Mouse (Mus musculus): ENCODE measurements around the gene Tedc2. TPM values are rescaled to one million over a fixed set of nuclear protein-coding genes. Genes with fewer than 3 reads are reported as not detected.

Gene Tedc2
- polyA plus RNA-seq, 1 experiment from 2014 or later, result 11.0 TPM

GRCm38 (mm10) chr17:24203611-24204534 lies 16.8 kb downstream of the Tedc2 start:
- H3K9me3 ChIP-seq (replicated peaks; ENCODE audit: control insufficient read depth, low read length), result no peaks in the 10 kb centered on the region
- DNase-seq (ENCODE audit: low spot score), result no peak
- peaks cover 33% of the 10 kb centered on the region for H3K4me1 ChIP-seq (ENCODE audit: control insufficient read depth, insufficient read depth, low read length)
- 79% methylated on average over 3 of the region's 3 CpGs for WGBS
- no peak overlapping the region for H3K27ac ChIP-seq (ENCODE audit: low read depth, low read length)
- no peak for ATAC-seq
- H3K27me3 ChIP-seq (replicated peaks; ENCODE audit: control insufficient read depth, insufficient read depth, low read length), result peaks cover 18% of the 10 kb centered on the region
- H3K4me2 ChIP-seq (ENCODE audit: low read length), result peak overlapping the region; percentile 97
- no peaks in the 10 kb centered on the region for H3K36me3 ChIP-seq (ENCODE audit: control insufficient read depth, insufficient read depth, low read length)
- peak overlapping the region; percentile 65; the same call in 1 of the 2 replicates for H3K4me3 ChIP-seq (ENCODE audit: low read depth, low read length)
- peak overlapping the region; percentile 77; the same call in 1 of the 2 replicates for H3K9ac ChIP-seq (ENCODE audit: low read length)

- no peak overlapping the region for H3K4me3 ChIP-seq (ENCODE audit: low read depth, low read length)
- H3K4me1 ChIP-seq (ENCODE audit: control insufficient read depth, insufficient read depth, low read length), result peaks cover 26% of the 10 kb centered on the region
- 0 out of 2 replicates have a peak overlapping the region, but pooled peaks have one; percentile 1 for H3K9ac ChIP-seq (ENCODE audit: low read length)
- H3K27ac ChIP-seq (ENCODE audit: low read depth, low read length), result no peak overlapping the region
- DNase-seq (ENCODE audit: low spot score), result no peak
- no peak for ATAC-seq
- H3K9me3 ChIP-seq (replicated peaks; ENCODE audit: control insufficient read depth, low read length), result no peaks in the 10 kb centered on the region
- H3K36me3 ChIP-seq (ENCODE audit: control insufficient read depth, insufficient read depth, low read length), result no peaks in the 10 kb centered on the region
- H3K4me2 ChIP-seq (ENCODE audit: low read length), result no peak overlapping the region
- peaks cover 15% of the 10 kb centered on the region for H3K27me3 ChIP-seq (replicated peaks; ENCODE audit: control insufficient read depth, insufficient read depth, low read length)
- WGBS, result 39% methylated on average over 4 of the region's 4 CpGs
These were observed 17.6 kb downstream of the Tedc2 start for GRCm38 (mm10) chr17:24203068-24203467.

DNA sequence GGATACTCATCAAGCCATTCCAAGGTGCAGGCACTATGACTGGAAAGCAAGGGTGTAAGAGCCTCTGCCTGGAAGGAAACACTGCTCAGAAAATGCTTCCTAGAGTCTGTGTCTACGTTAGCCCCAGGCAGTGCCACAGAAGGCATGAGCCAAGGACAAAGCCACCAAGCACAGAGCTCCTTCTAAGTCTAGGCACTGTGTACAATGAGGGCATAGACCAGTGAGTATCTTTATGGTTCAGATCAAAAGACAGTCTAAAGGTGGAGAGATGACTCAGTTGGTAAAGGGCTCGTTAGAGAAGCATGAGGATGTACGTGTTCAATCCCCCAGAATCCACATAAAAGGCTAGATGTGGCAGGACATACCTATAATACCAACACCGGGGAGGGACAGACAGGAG lies 19.6 kb downstream of the Tedc2 start:
- H3K27me3 ChIP-seq (replicated peaks; ENCODE audit: control insufficient read depth, insufficient read depth, low read length), result no peaks in the 10 kb centered on the region
- no peak for ATAC-seq
- H3K36me3 ChIP-seq (ENCODE audit: control insufficient read depth, insufficient read depth, low read length), result no peaks in the 10 kb centered on the region
- no peak overlapping the region for H3K9ac ChIP-seq (ENCODE audit: low read length)
- no peak overlapping the region for H3K4me3 ChIP-seq (ENCODE audit: low read depth, low read length)
- no peak for DNase-seq (ENCODE audit: low spot score)
- WGBS, result 68% methylated on average over 4 of the region's 4 CpGs
- H3K27ac ChIP-seq (ENCODE audit: low read depth, low read length), result no peak overlapping the region
- peaks cover 17% of the 10 kb centered on the region for H3K4me1 ChIP-seq (ENCODE audit: control insufficient read depth, insufficient read depth, low read length)
- H3K4me2 ChIP-seq (ENCODE audit: low read length), result no peak overlapping the region
- no peaks in the 10 kb centered on the region for H3K9me3 ChIP-seq (replicated peaks; ENCODE audit: control insufficient read depth, low read length)

GRCm38 (mm10) chr17:24199741-24200140 lies 20.9 kb downstream of the Tedc2 start:
- WGBS, result 68% methylated on average over 4 of the region's 4 CpGs
- ATAC-seq (no peak), DNase-seq (ENCODE audit: low spot score) (no peak)
- no peak overlapping the region for H3K27ac ChIP-seq (ENCODE audit: low read depth, low read length)
- H3K4me1 ChIP-seq (ENCODE audit: control insufficient read depth, insufficient read depth, low read length), result peaks cover 10% of the 10 kb centered on the region
- no peaks in the 10 kb centered on the region for H3K27me3 ChIP-seq (replicated peaks; ENCODE audit: control insufficient read depth, insufficient read depth, low read length)
- H3K36me3 ChIP-seq (ENCODE audit: control insufficient read depth, insufficient read depth, low read length), result no peaks in the 10 kb centered on the region
- H3K4me2 ChIP-seq (ENCODE audit: low read length), result no peak overlapping the region
- H3K4me3 ChIP-seq (ENCODE audit: low read depth, low read length), result no peak overlapping the region
- no peaks in the 10 kb centered on the region for H3K9me3 ChIP-seq (replicated peaks; ENCODE audit: control insufficient read depth, low read length)
- H3K9ac ChIP-seq (ENCODE audit: low read length), result no peak overlapping the region; the same call in 1 of the 2 replicates

DNA sequence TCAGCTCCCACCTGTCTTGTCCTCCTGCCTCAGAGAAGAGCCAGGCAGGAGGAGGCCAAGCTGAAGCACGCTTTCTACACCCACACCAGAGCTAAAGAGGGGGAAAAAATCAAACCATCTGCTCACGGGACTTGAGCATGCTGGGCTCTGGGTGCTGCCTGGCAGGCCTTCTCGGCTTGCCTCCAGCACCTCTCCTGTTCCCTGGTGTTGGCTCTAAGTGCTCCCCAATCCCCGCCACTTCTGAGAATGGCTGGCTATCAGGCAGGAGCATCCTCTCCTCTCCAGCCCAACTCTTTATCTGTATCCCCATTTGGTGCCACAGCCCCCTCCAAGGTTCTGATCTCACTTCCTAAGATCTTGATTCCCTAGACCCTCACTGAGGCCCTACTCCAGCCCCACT lies 21.4 kb downstream of the Tedc2 start:
- Histone ChIP-seq H3K4me3 (ENCODE audit: low read depth, low read length) (no peak overlapping the region), H3K4me2 (ENCODE audit: low read length) (no peak overlapping the region), H3K27ac (ENCODE audit: low read depth, low read length) (no peak overlapping the region), H3K36me3 (ENCODE audit: control insufficient read depth, insufficient read depth, low read length) (no peaks in the 10 kb centered on the region), H3K4me1 (ENCODE audit: control insufficient read depth, insufficient read depth, low read length) (peaks cover 5% of the 10 kb centered on the region), H3K9ac (ENCODE audit: low read length) (no peak overlapping the region; the same call in 1 of the 2 replicates), H3K27me3 (replicated peaks; ENCODE audit: control insufficient read depth, insufficient read depth, low read length) (no peaks in the 10 kb centered on the region), H3K9me3 (replicated peaks; ENCODE audit: control insufficient read depth, low read length) (no peaks in the 10 kb centered on the region)
- WGBS, result 78% methylated on average over 4 of the region's 4 CpGs
- ATAC-seq, result no peak; the same call in 1 of the 2 replicates
- DNase-seq (ENCODE audit: low spot score), result peak; percentile 14

DNA sequence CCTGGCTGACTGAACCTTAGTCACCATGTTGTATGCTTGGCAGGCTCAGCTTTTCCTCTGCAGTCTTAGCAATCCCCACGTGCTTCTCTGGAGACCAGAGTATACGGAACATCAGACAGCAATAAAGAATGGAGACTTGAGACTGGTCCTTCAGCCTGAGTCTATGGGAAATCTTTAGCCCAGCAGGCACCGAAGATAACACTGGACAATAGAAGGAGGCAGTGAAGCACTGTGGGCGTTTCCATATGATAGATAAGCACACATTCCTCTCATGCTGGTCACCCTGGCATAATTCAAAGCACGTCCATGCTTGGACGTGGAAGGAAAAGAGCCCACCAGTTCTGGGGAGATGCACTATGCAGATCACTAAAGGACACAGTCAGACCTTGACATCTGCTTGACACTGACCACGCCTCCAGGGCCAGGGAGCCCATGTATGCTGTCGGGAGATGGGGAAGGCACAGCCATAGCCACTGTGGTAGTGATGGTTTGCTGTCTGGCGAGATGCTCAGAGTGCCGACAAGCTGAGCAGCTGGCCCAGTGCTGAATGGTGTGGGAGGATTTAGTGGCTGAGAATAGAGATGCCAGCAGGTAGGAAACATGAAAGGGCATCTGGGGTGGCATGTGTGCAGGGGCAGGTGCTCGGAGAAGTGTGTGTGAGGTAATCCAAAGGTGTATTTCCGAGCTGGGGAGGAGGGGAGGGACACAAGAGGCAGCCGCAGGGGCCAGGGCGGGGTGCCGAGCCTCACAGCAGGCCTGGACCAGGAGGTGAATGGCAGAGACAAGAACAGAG lies 23.4 kb downstream of the Tedc2 start:
- Histone ChIP-seq H3K36me3 (ENCODE audit: control insufficient read depth, insufficient read depth, low read length) (no peaks in the 10 kb centered on the region), H3K27me3 (replicated peaks; ENCODE audit: control insufficient read depth, insufficient read depth, low read length) (no peaks in the 10 kb centered on the region), H3K4me1 (ENCODE audit: control insufficient read depth, insufficient read depth, low read length) (no peaks in the 10 kb centered on the region), H3K4me3 (ENCODE audit: low read depth, low read length) (no peak overlapping the region), H3K9me3 (replicated peaks; ENCODE audit: control insufficient read depth, low read length) (no peaks in the 10 kb centered on the region), H3K4me2 (ENCODE audit: low read length) (no peak overlapping the region), H3K27ac (ENCODE audit: low read depth, low read length) (no peak overlapping the region), H3K9ac (ENCODE audit: low read length) (no peak overlapping the region)
- ATAC-seq (no peak), DNase-seq (ENCODE audit: low spot score) (no peak)
- WGBS, result 72% methylated on average over 15 of the region's 15 CpGs

DNA sequence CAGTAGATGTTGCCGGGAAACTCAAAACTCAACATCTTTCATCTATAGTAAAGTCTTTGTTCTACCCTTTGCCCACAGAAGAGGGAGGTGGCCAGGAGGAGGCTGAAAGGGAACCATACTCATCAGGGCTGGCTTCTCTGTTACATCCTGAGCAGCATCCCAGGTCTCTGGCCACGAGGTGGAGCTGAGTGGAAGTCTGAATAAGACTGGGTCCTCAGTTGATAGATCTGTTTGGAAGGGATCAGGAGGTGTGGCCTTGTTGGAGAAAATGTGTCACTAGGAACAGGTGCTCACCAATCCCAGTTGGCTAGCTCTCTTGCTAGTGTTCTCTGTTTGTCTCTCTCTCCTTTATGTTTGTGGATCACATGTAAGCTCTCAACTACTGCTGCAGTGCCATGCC lies 25.3 kb downstream of the Tedc2 start:
- no peak overlapping the region for H3K9ac ChIP-seq (ENCODE audit: low read length)
- no peak overlapping the region for H3K4me3 ChIP-seq (ENCODE audit: low read depth, low read length)
- H3K36me3 ChIP-seq (ENCODE audit: control insufficient read depth, insufficient read depth, low read length), result no peaks in the 10 kb centered on the region
- H3K27me3 ChIP-seq (replicated peaks; ENCODE audit: control insufficient read depth, insufficient read depth, low read length), result no peaks in the 10 kb centered on the region
- no peak overlapping the region for H3K27ac ChIP-seq (ENCODE audit: low read depth, low read length)
- DNase-seq (ENCODE audit: low spot score) (no peak), ATAC-seq (no peak)
- H3K4me1 ChIP-seq (ENCODE audit: control insufficient read depth, insufficient read depth, low read length), result no peaks in the 10 kb centered on the region
- 72% methylated on average over 2 of the region's 2 CpGs for WGBS
- H3K9me3 ChIP-seq (replicated peaks; ENCODE audit: control insufficient read depth, low read length), result no peaks in the 10 kb centered on the region
- no peak overlapping the region for H3K4me2 ChIP-seq (ENCODE audit: low read length)

DNA sequence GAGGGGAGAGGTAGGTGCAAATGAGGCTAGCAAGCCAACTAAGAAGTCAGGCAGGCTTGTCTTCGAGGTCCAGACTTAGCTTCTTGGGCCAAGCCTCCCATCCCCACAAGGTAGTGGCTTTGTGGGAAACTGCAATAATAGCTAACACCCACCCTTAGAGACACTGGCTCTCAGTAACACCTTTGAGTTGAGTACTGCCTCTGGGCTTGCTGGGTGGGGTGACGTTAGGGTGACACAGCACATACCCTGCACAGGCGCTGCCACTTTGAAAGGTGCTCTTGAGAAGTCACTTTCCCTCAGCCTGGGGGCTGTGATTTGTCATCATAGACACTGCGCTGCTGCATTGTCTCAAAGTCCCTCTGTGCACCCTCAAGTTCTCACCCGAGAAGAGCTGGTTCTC lies 26.9 kb downstream of the Tedc2 start:
- Histone ChIP-seq H3K9me3 (replicated peaks; ENCODE audit: control insufficient read depth, low read length) (no peaks in the 10 kb centered on the region), H3K4me3 (ENCODE audit: low read depth, low read length) (no peak overlapping the region), H3K4me2 (ENCODE audit: low read length) (no peak overlapping the region), H3K36me3 (ENCODE audit: control insufficient read depth, insufficient read depth, low read length) (no peaks in the 10 kb centered on the region), H3K27me3 (replicated peaks; ENCODE audit: control insufficient read depth, insufficient read depth, low read length) (no peaks in the 10 kb centered on the region), H3K9ac (ENCODE audit: low read length) (no peak overlapping the region), H3K27ac (ENCODE audit: low read depth, low read length) (no peak overlapping the region), H3K4me1 (ENCODE audit: control insufficient read depth, insufficient read depth, low read length) (no peaks in the 10 kb centered on the region)
- ATAC-seq (no peak), DNase-seq (ENCODE audit: low spot score) (no peak)
- 85% methylated on average over 5 of the region's 5 CpGs for WGBS

Measured in forebrain, embryonic 14.5 days (tissue).